Mouse (Mus musculus) ES-Bruce4 (cell line): ENCODE measurements at regions not wholly inside any gene's neighbourhood (a gene's known extent, or its start where the extent isn't known, plus 50 kb on each side); places are given as distances from the start of the nearest gene placed in this dataset.

Experiments
- CTCF ChIP-seq: IDR thresholded peaks from one replicate; pipeline ENCODE4 v1.8.1; 2011; ENCODE audit warnings: low read depth, low read length
- EP300 ChIP-seq: IDR thresholded peaks from 2 replicates; pipeline ENCODE4 v1.6.1; 2011; ENCODE audit warnings: low read depth, low read length; ENCODE audit not compliant: insufficient read depth
- POLR2A ChIP-seq: IDR thresholded peaks from one replicate; pipeline ENCODE4 v1.8.1; 2011; ENCODE audit warnings: low read length; ENCODE audit not compliant: insufficient read depth

GRCm38 (mm10) chr19:44644376-44644775, 81.7 kb downstream of the Hif1an start:
- TF ChIP-seq EP300, result no peak
- TF ChIP-seq CTCF, result no peak
- no peak for TF ChIP-seq POLR2A
